Mouse (Mus musculus) embryonic facial prominence, embryonic 15.5 days (tissue): Measurements from ENCODE around the gene Olfr656. TPM values are rescaled to one million over a fixed set of nuclear protein-coding genes. Genes with fewer than 3 reads are reported as not detected.

Source experiments
- polyA plus RNA-seq: library from polyadenylated mRNA; unstranded; fragments of >200 nt; fragmentation: Nextera tagmentation; extraction: Ambion mirVana; gene quantifications from 2 replicates; pipeline ENCODE4 v1.2.1, GENCODE M21; 2015

The Olfr656 gene
- polyA plus RNA-seq, 1 experiment from 2014 or later, result not detected

Other genes with a start within 250 kb of the Olfr656 start
- gene Trim30b, start 244.1 kb upstream of the Olfr656 start, polyA plus RNA-seq, result 0.13 and 0.16 TPM in 2 replicates
- 0.22 and 0.28 TPM in 2 replicates for gene Trim30c, start 213.1 kb upstream of the Olfr656 start, polyA plus RNA-seq
- 1.8 and 2.3 TPM in 2 replicates for gene Trim30a, start 148.8 kb upstream of the Olfr656 start, polyA plus RNA-seq
- 0.74 and 0.85 TPM in 2 replicates for gene Trim30d, start 106.1 kb upstream of the Olfr656 start, polyA plus RNA-seq
- gene Olfr651, start 63.8 kb upstream of the Olfr656 start, polyA plus RNA-seq, result not detected in 2 replicates
- 0.11 TPM in 1 of 2 replicates, not detected in the other for gene Olfr652, start 53.1 kb upstream of the Olfr656 start, polyA plus RNA-seq
- gene Olfr653, start 36.6 kb upstream of the Olfr656 start, polyA plus RNA-seq, result 0.11 and 0.16 TPM in 2 replicates
- gene Olfr654, start 26.9 kb upstream of the Olfr656 start, polyA plus RNA-seq, result 0.12 TPM in 1 of 2 replicates, not detected in the other
- gene Olfr655, start 12.2 kb upstream of the Olfr656 start, polyA plus RNA-seq, result 0.16 and 0.29 TPM in 2 replicates
- not detected in 2 replicates for gene Olfr657, start 10.8 kb downstream of the Olfr656 start, polyA plus RNA-seq
- gene Olfr658, start 33.4 kb downstream of the Olfr656 start, polyA plus RNA-seq, result 0.12 TPM in 1 of 2 replicates, not detected in the other
- gene Olfr659, start 52.8 kb downstream of the Olfr656 start, polyA plus RNA-seq, result 0.22 and 0.37 TPM in 2 replicates
- gene Olfr661, start 72.5 kb downstream of the Olfr656 start, polyA plus RNA-seq, result 0.11 and 0.12 TPM in 2 replicates
- not detected in 2 replicates for gene Usp17le, start 163.5 kb downstream of the Olfr656 start, polyA plus RNA-seq
- not detected in 2 replicates for gene Usp17lb, start 228.6 kb downstream of the Olfr656 start, polyA plus RNA-seq
- 0.12 TPM in 1 of 2 replicates, not detected in the other for gene Usp17la, start 243.1 kb downstream of the Olfr656 start, polyA plus RNA-seq